Mouse (Mus musculus) erythroid progenitor cell, adult 5-6 weeks (primary cell): ENCODE measurements around the gene Rnf185. TPM values are rescaled to one million over a fixed set of nuclear protein-coding genes. Genes with fewer than 3 reads are reported as not detected.

Experiments
- ATAC-seq: replicated peaks from 2 replicates; pipeline ENCODE4 v1.8.0; 2016; ENCODE audit warnings: moderate number of reproducible peaks, mild to moderate bottlenecking, moderate TSS enrichment, inconsistent platforms; ENCODE audit not compliant: poor library complexity, low FRiP score, severe bottlenecking
- total RNA-seq, 2 experiments: library from RNA; stranded (forward) in 1 of 2; stranded (reverse) in 1 of 2; fragments of 150-400 nt in 1 of 2; fragments of 186-747, 209-891 nt in 1 of 2; gene quantifications; 2 replicates each; pipeline versions ENCODE4 v1.2.3 to v1.2.4; 2015 to 2017; ENCODE audit warnings: low replicate concordance in 2 of 2

The Rnf185 gene
- total RNA-seq (2015; ENCODE audit: low replicate concordance) = 0.72 and 3.4 TPM in 2 replicates
- total RNA-seq (2017; ENCODE audit: low replicate concordance) = 0.23 and 0.77 TPM in 2 replicates

GRCm38 (mm10) chr11:3452167-3452639, at the start of gene Rnf185:
Rnf185 (minus strand) TSS chr11:3452363.
- peak; percentile 95 for ATAC-seq

GRCm38 (mm10) chr11:3497296-3497695, 45.1 kb upstream of the Rnf185 start:
- ATAC-seq = no peak

GRCm38 (mm10) chr11:3496756-3497155, 44.6 kb upstream of the Rnf185 start:
- ATAC-seq = no peak

GRCm38 (mm10) chr11:3495496-3495895, 43.3 kb upstream of the Rnf185 start:
- ATAC-seq = no peak

GRCm38 (mm10) chr11:3494857-3495256, 42.7 kb upstream of the Rnf185 start:
- ATAC-seq = peak; percentile 60

GRCm38 (mm10) chr11:3492748-3493147, 40.6 kb upstream of the Rnf185 start:
- ATAC-seq = no peak

- ATAC-seq = no peak
Measured at GRCm38 (mm10) chr11:3489036-3489435, 36.9 kb upstream of the Rnf185 start.

GRCm38 (mm10) chr11:3487952-3488570, 35.9 kb upstream of the Rnf185 start, which contains the start of gene Pla2g3:
Pla2g3 (plus strand) TSS chr11:3488284.
- ATAC-seq = no peak

GRCm38 (mm10) chr11:3486349-3486748, 34.2 kb upstream of the Rnf185 start:
- ATAC-seq = no peak

GRCm38 (mm10) chr11:3483980-3484642, 31.9 kb upstream of the Rnf185 start:
- ATAC-seq = no peak

- no peak for ATAC-seq
Measured at GRCm38 (mm10) chr11:3475489-3475888, 23.3 kb upstream of the Rnf185 start.

- no peak for ATAC-seq
Measured at GRCm38 (mm10) chr11:3474480-3475115, 22.4 kb upstream of the Rnf185 start.

- no peak; the same call in 1 of the 2 replicates for ATAC-seq
Measured at GRCm38 (mm10) chr11:3472484-3472883, 20.3 kb upstream of the Rnf185 start.

GRCm38 (mm10) chr11:3471448-3471850, 19.3 kb upstream of the Rnf185 start:
- ATAC-seq = no peak

GRCm38 (mm10) chr11:3462846-3463245, 10.7 kb upstream of the Rnf185 start:
- no peak for ATAC-seq

- no peak for ATAC-seq
Measured at GRCm38 (mm10) chr11:3459105-3459468, 6.9 kb upstream of the Rnf185 start.

- no peak for ATAC-seq
Measured at GRCm38 (mm10) chr11:3458428-3459104, 6.4 kb upstream of the Rnf185 start.

- no peak for ATAC-seq
Measured at GRCm38 (mm10) chr11:3456354-3456753, 4.2 kb upstream of the Rnf185 start.

- no peak for ATAC-seq
Measured at GRCm38 (mm10) chr11:3454506-3454905, 2.3 kb upstream of the Rnf185 start.

GRCm38 (mm10) chr11:3453467-3453866, 1.3 kb upstream of the Rnf185 start:
- no peak for ATAC-seq
